Mouse (Mus musculus): ENCODE results near the gene Gm12845. TPM values are rescaled to one million over a fixed set of nuclear protein-coding genes. Genes with fewer than 3 reads are reported as not detected.
"Not testable (repeated sequence)": the region's sequence is repeated elsewhere in the genome, so short reads cannot be mapped to it uniquely, and the experiment has no call there.

The Gm12845 gene
- total RNA-seq (2021), result not detected

- no peak for DNase-seq (ENCODE audit: extremely low spot score in 1 of 2, low spot score in 1 of 2)
These were observed at the start of gene Gm12845 for GRCm38 (mm10) chr4:117724112-117724511. Gm12845 (plus strand) TSS chr4:117724412.

- DNase-seq (ENCODE audit: extremely low spot score in 1 of 2, low spot score in 1 of 2), result peak; percentile 71 to 95
These were observed 47.3 kb upstream of the Gm12845 start for GRCm38 (mm10) chr4:117676903-117677302.

GRCm38 (mm10) chr4:117680963-117681362, 43.2 kb upstream of the Gm12845 start:
- DNase-seq (ENCODE audit: extremely low spot score in 1 of 2, low spot score in 1 of 2), result no peak

GRCm38 (mm10) chr4:117681931-117682461, 42.2 kb upstream of the Gm12845 start, which contains the start of gene Dmap1:
Dmap1 (minus strand) TSS chr4:117682273.
- peak; percentile 79 to 80 for DNase-seq (ENCODE audit: extremely low spot score in 1 of 2, low spot score in 1 of 2)

- no peak for DNase-seq (ENCODE audit: extremely low spot score in 1 of 2, low spot score in 1 of 2)
These were observed 41.7 kb upstream of the Gm12845 start for GRCm38 (mm10) chr4:117682463-117682862.

GRCm38 (mm10) chr4:117683048-117683768, 41.0 kb upstream of the Gm12845 start:
- no peak for DNase-seq (ENCODE audit: extremely low spot score in 1 of 2, low spot score in 1 of 2)

GRCm38 (mm10) chr4:117686354-117686753, 37.9 kb upstream of the Gm12845 start:
- DNase-seq (ENCODE audit: extremely low spot score in 1 of 2, low spot score in 1 of 2), result no peak

GRCm38 (mm10) chr4:117705361-117705760, 18.9 kb upstream of the Gm12845 start:
- peak; percentile 25 to 82 for DNase-seq (ENCODE audit: extremely low spot score in 1 of 2, low spot score in 1 of 2)

GRCm38 (mm10) chr4:117708780-117709550, 15.2 kb upstream of the Gm12845 start:
- no peak for DNase-seq (ENCODE audit: extremely low spot score in 1 of 2, low spot score in 1 of 2)

GRCm38 (mm10) chr4:117712314-117712713, 11.9 kb upstream of the Gm12845 start:
- no peak for DNase-seq (ENCODE audit: extremely low spot score in 1 of 2, low spot score in 1 of 2)

GRCm38 (mm10) chr4:117713303-117714098, 10.7 kb upstream of the Gm12845 start:
- DNase-seq (ENCODE audit: extremely low spot score in 1 of 2, low spot score in 1 of 2), result no peak

- DNase-seq (ENCODE audit: extremely low spot score in 1 of 2, low spot score in 1 of 2), result no peak
These were observed 7.7 kb downstream of the Gm12845 start for GRCm38 (mm10) chr4:117731926-117732325.

- peak in 1 of 2 experiments; percentile 2 for DNase-seq (ENCODE audit: extremely low spot score in 1 of 2, low spot score in 1 of 2)
These were observed 13.3 kb downstream of the Gm12845 start for GRCm38 (mm10) chr4:117737559-117737958.

- not testable (repeated sequence) for DNase-seq (ENCODE audit: extremely low spot score in 1 of 2, low spot score in 1 of 2)
These were observed 28.3 kb downstream of the Gm12845 start for GRCm38 (mm10) chr4:117752469-117752868.

- DNase-seq (ENCODE audit: extremely low spot score in 1 of 2, low spot score in 1 of 2), result no peak
These were observed 35.9 kb downstream of the Gm12845 start for GRCm38 (mm10) chr4:117760151-117760550.

GRCm38 (mm10) chr4:117765416-117765815, 41.2 kb downstream of the Gm12845 start, which contains the start of gene Klf17:
Klf17 (minus strand) TSS chr4:117765648.
- no peak for DNase-seq (ENCODE audit: extremely low spot score in 1 of 2, low spot score in 1 of 2)

- peak; percentile 47 to 90 for DNase-seq (ENCODE audit: extremely low spot score in 1 of 2, low spot score in 1 of 2)
These were observed 46.7 kb downstream of the Gm12845 start for GRCm38 (mm10) chr4:117770935-117771334.

- DNase-seq (ENCODE audit: extremely low spot score in 1 of 2, low spot score in 1 of 2), result no peak
These were observed 48.7 kb downstream of the Gm12845 start for GRCm38 (mm10) chr4:117772960-117773359.

All from layer of hippocampus, postnatal 25 days (tissue).